Mouse (Mus musculus) liver, embryonic 13.5 days (tissue): Measurements from ENCODE around the gene Dedd2. TPM values are rescaled to one million over a fixed set of nuclear protein-coding genes. Genes with fewer than 3 reads are reported as not detected.

Experiments
- ATAC-seq: fragments of 200-750 bp; cut with Nextera tagmentation; 2 replicates; pipeline ENCODE4 v1.8.0; 2017; ENCODE audit warnings: low read depth, mild to moderate bottlenecking, moderate number of reproducible peaks, moderate library complexity
- DNase-seq: peaks from one replicate; pipeline ENCODE4 v3.0.0; 2022
- H3K27ac ChIP-seq: fragments of 300-500 bp; sonication (generic); 2 replicates; pipeline ENCODE4 v1.5.1; 2015; ENCODE audit warnings: moderate library complexity, mild to moderate bottlenecking, inconsistent platforms
- H3K27me3 ChIP-seq: fragments of 300-500 bp; sonication (generic); 2 replicates; pipeline ENCODE4 v1.6.1; 2015; ENCODE audit warnings: mild to moderate bottlenecking, inconsistent platforms
- H3K36me3 ChIP-seq: fragments of 300-500 bp; sonication (generic); 2 replicates; pipeline ENCODE4 v1.6.1; 2015; ENCODE audit warnings: mild to moderate bottlenecking, inconsistent platforms
- H3K4me1 ChIP-seq: fragments of 300-500 bp; sonication (generic); replicated peaks from 2 replicates; pipeline ENCODE4 v1.6.1; 2015; ENCODE audit warnings: inconsistent platforms
- H3K4me2 ChIP-seq: fragments of 300-500 bp; sonication (generic); 2 replicates; pipeline ENCODE4 v1.6.1; 2015; ENCODE audit warnings: inconsistent platforms, mild to moderate bottlenecking, moderate library complexity
- H3K4me3 ChIP-seq: fragments of 300-500 bp; sonication (generic); replicated peaks from 2 replicates; pipeline ENCODE4 v1.5.1; 2015; ENCODE audit warnings: mild to moderate bottlenecking, inconsistent platforms
- H3K9ac ChIP-seq: fragments of 300-500 bp; sonication (generic); 2 replicates; pipeline ENCODE4 v1.6.1; 2015; ENCODE audit warnings: mild to moderate bottlenecking, inconsistent platforms
- H3K9me3 ChIP-seq: fragments of 300-500 bp; sonication (generic); replicated peaks from 2 replicates; pipeline ENCODE4 v1.6.1; 2016; ENCODE audit warnings: inconsistent platforms
- WGBS: fragments of 180-500 bp; shearing (Covaris S2); methylation state at CpG from one replicate; pipeline ENCODE4 v1.1.7; 2015; ENCODE audit not compliant: insufficient replicate concordance; 5-methylcytosine and 5-hydroxymethylcytosine counted together
- polyA plus RNA-seq: library from polyadenylated mRNA; unstranded; fragments of >200 nt; fragmentation: Nextera tagmentation; extraction: Ambion mirVana; gene quantifications from 2 replicates; pipeline ENCODE4 v1.2.1, GENCODE M21; 2015

The Dedd2 gene
- polyA plus RNA-seq, 1 experiment from 2014 or later = 27.6 TPM

DNA sequence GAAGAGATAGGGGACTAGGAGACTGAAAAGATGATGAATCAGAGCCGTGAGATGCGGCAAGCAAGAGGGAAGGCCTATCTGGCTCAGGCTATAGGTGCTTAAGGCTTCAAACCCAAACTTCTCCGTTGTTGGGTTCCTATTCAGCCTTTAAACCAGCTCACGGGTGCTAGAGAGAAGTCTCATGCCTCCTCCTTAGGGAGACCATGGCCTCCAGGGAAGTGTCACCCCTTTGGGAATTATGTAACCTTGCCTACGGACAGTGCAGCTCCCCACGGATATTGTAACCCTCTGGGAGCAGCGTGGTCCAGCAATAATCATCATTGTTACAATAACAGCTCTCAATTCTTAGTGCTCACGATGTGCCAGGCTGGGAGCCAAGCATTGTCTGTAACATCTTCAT is 31.4 kb upstream of the Dedd2 start:
- WGBS = 40% methylated on average over 8 of the region's 8 CpGs
- ATAC-seq (no peak), DNase-seq (no peak)
- peak overlapping the region; percentile 57 for H3K27ac ChIP-seq
- no peaks in the 10 kb centered on the region for H3K36me3 ChIP-seq
- peak overlapping the region; percentile 99 for H3K4me2 ChIP-seq
- H3K4me3 ChIP-seq = peak overlapping the region; percentile 84
- peaks cover 6% of the 10 kb centered on the region for H3K27me3 ChIP-seq
- H3K4me1 ChIP-seq = peaks cover 51% of the 10 kb centered on the region
- H3K9ac ChIP-seq = peak overlapping the region; percentile 90; the same call in 1 of the 2 replicates
- no peaks in the 10 kb centered on the region for H3K9me3 ChIP-seq

DNA sequence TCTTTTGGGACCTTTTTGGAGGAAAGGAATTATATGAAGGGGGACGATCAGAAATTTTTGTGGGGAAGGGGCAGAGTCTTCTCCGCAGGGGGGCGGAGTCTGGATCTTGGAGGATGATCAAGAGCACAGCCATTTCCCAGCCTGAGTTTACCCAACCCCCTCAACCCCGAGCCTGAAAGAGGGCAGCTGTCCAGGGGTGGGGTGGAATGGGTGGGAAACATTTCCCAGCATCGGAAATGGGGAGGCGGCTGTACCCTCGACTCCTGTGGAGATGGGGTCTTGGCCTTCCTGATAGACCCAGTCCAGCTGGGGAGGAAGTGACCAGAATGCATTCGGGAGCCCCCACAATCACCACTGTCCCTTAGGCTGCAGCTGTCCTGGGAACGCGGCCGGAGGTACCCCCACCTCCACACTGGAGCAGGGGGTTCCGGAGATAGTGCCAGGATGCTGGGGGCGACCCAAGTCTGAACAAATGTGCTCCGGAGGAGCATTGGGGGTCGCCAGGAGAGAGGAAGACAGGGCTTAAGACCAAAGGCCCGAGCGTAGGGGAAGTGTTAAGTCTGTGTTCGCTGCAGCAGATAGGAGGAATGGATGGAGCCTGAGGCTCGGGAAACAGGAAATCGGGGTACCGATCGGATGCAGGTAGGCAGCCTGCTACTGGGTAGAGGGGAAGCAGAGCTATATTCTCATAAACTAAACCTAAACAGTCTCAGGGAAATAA is 30.8 kb upstream of the Dedd2 start:
- 6% methylated on average over 22 of the region's 22 CpGs for whole genome bisulfite sequencing
- peak overlapping the region; percentile 57 for H3K27ac ChIP-seq
- H3K4me1 ChIP-seq = peaks cover 57% of the 10 kb centered on the region

GRCm38 (mm10) chr7:25250141-25250972 is 29.9 kb upstream of the Dedd2 start, which contains the start of gene Erf:
Gene Erf (minus strand): TSS chr7:25250761.
- Histone ChIP-seq H3K9me3 (no peaks in the 10 kb centered on the region), H3K27ac (peak within 1 kb of the TSS; percentile 89), H3K27me3 (peaks cover 6% of the 10 kb centered on the region), H3K36me3 (peaks cover 8% of the 10 kb centered on the region), H3K4me2 (peak within 1 kb of the TSS; percentile 99), H3K9ac (peak within 1 kb of the TSS; percentile 90), H3K4me3 (peak within 1 kb of the TSS; percentile 84), H3K4me1 (peaks cover 61% of the 10 kb centered on the region)
- ATAC-seq (peak; percentile 81), DNase-seq (peak; percentile 89)
- WGBS = under 1% methylated on average over 72 of the region's 81 CpGs

More for the DNA sequence above, 30.8 kb upstream of the Dedd2 start:
- Histone ChIP-seq H3K4me3 (peak overlapping the region; percentile 84), H3K4me2 (peak overlapping the region; percentile 99), H3K36me3 (no peaks in the 10 kb centered on the region), H3K27me3 (peaks cover 6% of the 10 kb centered on the region), H3K9me3 (no peaks in the 10 kb centered on the region), H3K9ac (peak overlapping the region; percentile 90)
- ATAC-seq (no peak), DNase-seq (no peak)

DNA sequence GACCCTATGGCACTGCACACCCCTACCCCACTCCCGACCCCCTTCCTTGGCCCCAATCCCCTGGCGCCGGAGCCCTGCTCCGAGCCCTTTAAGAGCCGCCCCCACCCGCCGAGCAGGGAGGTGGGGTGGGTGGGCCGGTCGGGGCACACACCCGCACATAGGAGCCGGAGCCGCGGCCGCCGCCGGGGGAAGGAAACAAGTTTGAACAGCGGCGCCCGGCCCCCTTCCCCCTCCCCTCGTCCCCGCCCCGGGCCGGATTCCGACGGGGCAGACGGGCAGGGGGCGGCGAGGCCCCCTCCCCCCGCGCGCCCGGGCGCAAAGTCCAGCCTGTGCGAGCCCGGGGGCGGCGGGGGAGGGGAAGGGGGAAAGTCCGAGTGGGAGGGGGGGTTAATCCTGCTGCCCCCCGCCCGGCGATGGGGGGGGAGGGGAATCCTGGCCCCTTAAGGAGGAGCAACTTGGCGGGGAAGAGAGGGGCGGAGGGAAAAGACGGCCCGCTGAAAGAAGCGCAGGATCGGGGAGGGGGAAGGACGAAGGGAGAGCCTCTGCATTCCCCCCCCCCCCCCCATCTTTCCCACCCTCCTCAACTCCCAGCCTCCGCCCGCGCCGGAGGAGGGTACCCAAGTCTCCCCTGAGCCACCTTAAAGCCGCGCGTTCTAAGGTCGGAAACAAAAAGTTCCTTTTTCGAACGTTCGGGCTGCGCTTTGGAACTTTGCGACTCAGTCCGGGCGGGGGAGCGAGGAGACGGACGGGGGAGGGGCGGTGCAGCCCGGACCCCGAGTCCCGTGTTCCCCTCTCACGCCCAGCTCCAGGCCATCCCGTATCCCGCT is 29.1 kb upstream of the Dedd2 start:
- peak overlapping the region; percentile 89 for H3K27ac ChIP-seq
- ATAC-seq = peak; percentile 49
- peaks cover 6% of the 10 kb centered on the region for H3K27me3 ChIP-seq
- peak overlapping the region; percentile 90 for H3K9ac ChIP-seq
- H3K4me1 ChIP-seq = peaks cover 66% of the 10 kb centered on the region
- peaks cover 17% of the 10 kb centered on the region for H3K36me3 ChIP-seq
- peak overlapping the region; percentile 84 for H3K4me3 ChIP-seq
- under 1% methylated on average over 48 of the region's 73 CpGs for WGBS
- peak overlapping the region; percentile 99 for H3K4me2 ChIP-seq
- no peaks in the 10 kb centered on the region for H3K9me3 ChIP-seq
- DNase-seq = no peak

DNA sequence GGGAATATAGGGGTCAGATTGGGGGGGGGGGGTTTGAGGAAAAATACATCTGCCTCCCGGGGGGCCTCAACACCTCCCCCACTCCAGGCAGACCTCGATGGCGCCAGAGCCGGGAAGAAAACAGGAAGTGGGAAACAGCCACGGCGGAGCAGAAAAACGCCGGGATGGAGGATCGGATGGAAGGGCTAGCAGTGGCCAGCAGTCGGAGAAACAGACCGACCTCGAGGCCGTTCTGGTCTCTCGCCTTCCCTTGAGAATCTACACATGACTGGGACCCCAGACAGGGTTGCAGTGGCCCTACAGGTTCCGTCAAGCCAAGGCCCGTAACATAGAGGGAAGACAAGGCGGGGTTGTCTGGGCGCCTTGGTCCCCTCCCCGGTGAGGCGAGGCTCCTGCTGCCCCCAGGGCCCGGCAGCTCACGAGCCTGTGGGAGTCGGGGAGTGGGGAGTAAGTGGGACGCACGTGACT is 28.5 kb upstream of the Dedd2 start:
- WGBS = 1% methylated on average over 25 of the region's 25 CpGs
- DNase-seq = no peak

GRCm38 (mm10) chr7:25248018-25248647 is 27.7 kb upstream of the Dedd2 start:
- H3K9ac ChIP-seq = peak overlapping the region; percentile 90
- H3K27me3 ChIP-seq = peaks cover 6% of the 10 kb centered on the region
- peak overlapping the region; percentile 99 for H3K4me2 ChIP-seq
- ATAC-seq (no peak), DNase-seq (no peak)
- peak overlapping the region; percentile 89 for H3K27ac ChIP-seq
- no peaks in the 10 kb centered on the region for H3K9me3 ChIP-seq
- WGBS = 5% methylated on average over 18 of the region's 18 CpGs
- peak overlapping the region; percentile 84 for H3K4me3 ChIP-seq
- H3K4me1 ChIP-seq = peaks cover 67% of the 10 kb centered on the region
- peaks cover 26% of the 10 kb centered on the region for H3K36me3 ChIP-seq

More for the DNA sequence above, 28.5 kb upstream of the Dedd2 start:
- H3K27ac ChIP-seq = peak overlapping the region; percentile 89
- no peaks in the 10 kb centered on the region for H3K9me3 ChIP-seq
- H3K4me1 ChIP-seq = peaks cover 67% of the 10 kb centered on the region
- H3K4me3 ChIP-seq = peak overlapping the region; percentile 84
- H3K27me3 ChIP-seq = peaks cover 6% of the 10 kb centered on the region
- H3K36me3 ChIP-seq = peaks cover 22% of the 10 kb centered on the region
- ATAC-seq = peak; percentile 2
- peak overlapping the region; percentile 99 for H3K4me2 ChIP-seq
- peak overlapping the region; percentile 90 for H3K9ac ChIP-seq

GRCm38 (mm10) chr7:25247498-25247897 is 27.1 kb upstream of the Dedd2 start:
- peaks cover 67% of the 10 kb centered on the region for H3K4me1 ChIP-seq
- no peaks in the 10 kb centered on the region for H3K9me3 ChIP-seq
- H3K27me3 ChIP-seq = peaks cover 6% of the 10 kb centered on the region
- DNase-seq (no peak), ATAC-seq (no peak)
- peak overlapping the region; percentile 99 for H3K4me2 ChIP-seq
- 31% methylated on average over 3 of the region's 3 CpGs for WGBS
- peaks cover 32% of the 10 kb centered on the region for H3K36me3 ChIP-seq
- H3K27ac ChIP-seq = peak overlapping the region; percentile 89; the same call in 1 of the 2 replicates
- H3K9ac ChIP-seq = peak overlapping the region; percentile 90
- peak overlapping the region; percentile 84 for H3K4me3 ChIP-seq

DNA sequence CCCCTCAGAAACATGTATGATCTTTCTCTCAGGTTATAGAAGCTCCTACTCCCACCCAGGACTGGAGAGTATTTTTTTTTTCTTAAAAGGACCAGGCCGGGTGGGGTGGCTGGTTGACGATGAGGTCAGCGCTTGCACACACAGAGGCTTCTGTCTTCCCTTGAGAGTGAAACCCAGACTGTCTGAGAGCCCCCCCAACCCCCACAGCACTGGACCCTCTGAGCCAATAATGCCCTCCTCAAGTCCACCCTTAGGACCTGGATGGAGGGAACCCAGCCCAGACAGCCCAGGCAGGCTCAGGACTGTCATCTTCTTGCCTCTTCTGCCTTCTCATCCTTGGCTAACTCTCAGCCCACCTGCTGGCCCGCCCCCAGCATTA is 26.3 kb upstream of the Dedd2 start:
- ATAC-seq = no peak
- H3K4me1 ChIP-seq = peaks cover 62% of the 10 kb centered on the region
- peak overlapping the region; percentile 84 for H3K4me3 ChIP-seq
- peak overlapping the region; percentile 29 for H3K27ac ChIP-seq
- H3K36me3 ChIP-seq = peaks cover 35% of the 10 kb centered on the region
- DNase-seq = no peak
- no peaks in the 10 kb centered on the region for H3K9me3 ChIP-seq
- H3K4me2 ChIP-seq = peak overlapping the region; percentile 99
- H3K27me3 ChIP-seq = peaks cover 3% of the 10 kb centered on the region; the same call in 1 of the 2 replicates
- WGBS = 46% methylated on average over 4 of the region's 4 CpGs
- peak overlapping the region; percentile 90; the same call in 1 of the 2 replicates for H3K9ac ChIP-seq

- 0 out of 2 replicates have a peak overlapping the region, but pooled peaks have one; percentile 90 for H3K9ac ChIP-seq
- H3K4me2 ChIP-seq = peak overlapping the region; percentile 99
- H3K27ac ChIP-seq = 0 out of 2 replicates have a peak overlapping the region, but pooled peaks have one; percentile 29
- DNase-seq = no peak
- WGBS = 65% methylated on average over 20 of the region's 20 CpGs
- peaks cover 35% of the 10 kb centered on the region for H3K36me3 ChIP-seq
- H3K4me3 ChIP-seq = no peak overlapping the region
- H3K9me3 ChIP-seq = no peaks in the 10 kb centered on the region
- peaks cover 57% of the 10 kb centered on the region for H3K4me1 ChIP-seq
- ATAC-seq = no peak
- H3K27me3 ChIP-seq = peaks cover 3% of the 10 kb centered on the region; the same call in 1 of the 2 replicates
Measured at GRCm38 (mm10) chr7:25246079-25246758, 25.8 kb upstream of the Dedd2 start.
